Mouse (Mus musculus) thymus, postnatal 4 days (tissue): ENCODE data around the gene Farsa.
A peak's percentile ranks its signal among the peaks of the same experiment; 100 is the strongest.

Experiments
- DNase-seq: peaks from one replicate; pipeline ENCODE4 v3.0.0; 2021

Gene Farsa

DNA sequence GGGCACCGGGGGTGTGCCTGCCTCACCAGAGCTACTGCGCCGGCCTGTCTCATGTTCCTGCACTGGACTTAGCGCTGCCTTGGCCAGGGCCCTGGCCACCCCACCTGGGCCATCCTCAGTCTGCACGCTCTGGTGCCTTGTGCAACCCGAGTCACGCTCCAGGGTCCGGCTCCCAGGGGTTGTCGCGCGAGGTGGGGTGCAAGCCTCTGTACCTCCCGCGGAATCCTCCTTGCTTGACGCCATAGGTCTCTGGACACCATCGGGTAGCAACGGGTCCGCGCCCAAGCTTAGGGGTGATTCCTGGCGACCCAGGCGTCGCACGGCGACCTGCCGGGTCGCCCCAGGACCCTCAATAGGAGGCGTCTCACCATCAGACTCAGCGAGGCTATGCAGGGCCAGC, 55.6 kb downstream of the Farsa start:
- no peak for DNase-seq

DNA sequence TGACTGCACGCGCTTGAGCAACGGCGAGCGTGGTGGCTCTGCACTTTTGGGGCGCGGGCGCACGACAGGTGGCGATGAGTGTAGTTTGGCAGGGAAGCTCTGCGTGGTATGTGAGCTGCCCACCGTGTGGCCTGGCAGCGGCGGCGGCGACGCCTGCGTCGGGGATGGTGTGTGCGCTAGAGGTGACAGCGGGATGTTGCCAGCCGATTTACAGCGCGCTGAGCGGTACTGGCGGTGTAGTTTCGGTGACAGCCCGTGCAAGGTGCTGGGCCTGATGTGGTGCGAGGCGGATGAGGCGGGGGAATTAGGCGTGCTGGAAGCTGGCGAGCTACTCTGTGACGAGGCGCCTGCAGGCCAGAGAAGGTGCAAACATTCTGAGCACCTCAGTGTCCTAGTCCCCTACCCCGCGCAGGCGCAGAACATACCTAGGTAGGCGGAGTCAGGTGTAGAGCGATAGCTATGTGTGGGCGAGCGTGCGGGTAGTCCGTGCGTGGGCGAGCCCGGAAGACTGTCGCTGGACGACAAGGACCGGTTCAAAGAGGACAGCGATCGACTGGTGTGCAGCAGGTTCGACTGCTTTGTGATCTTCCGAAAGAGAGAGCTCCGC, 56.2 kb downstream of the Farsa start:
- peak; percentile 83 for DNase-seq

- no peak for DNase-seq
Observed at GRCm38 (mm10) chr8:84913502-84913900, 56.7 kb downstream of the Farsa start.

GRCm38 (mm10) chr8:84913960-84914359, 57.2 kb downstream of the Farsa start:
- DNase-seq = peak; percentile 69

DNA sequence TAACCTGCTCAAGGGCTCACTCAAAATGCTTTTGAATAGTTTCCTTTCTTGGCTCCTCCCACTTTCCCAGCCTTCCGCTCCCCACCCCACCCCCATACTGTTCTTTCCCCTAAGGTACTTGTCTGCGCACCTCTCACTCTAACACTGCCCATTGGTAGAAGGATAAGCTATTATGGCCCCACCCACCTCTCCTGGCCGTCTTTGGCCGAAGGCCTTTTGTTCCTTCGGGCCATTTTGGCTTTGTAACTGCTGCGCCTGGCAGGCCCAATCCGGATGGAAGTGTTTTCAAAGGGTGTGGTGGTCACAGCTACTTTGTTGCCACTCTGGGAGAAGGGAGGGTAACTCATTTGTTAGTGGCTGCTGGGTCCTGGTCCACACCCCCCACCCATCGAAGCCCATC, 58.5 kb downstream of the Farsa start:
- DNase-seq = no peak

- DNase-seq = no peak
Observed at GRCm38 (mm10) chr8:84917781-84918180, 61.0 kb downstream of the Farsa start.

DNA sequence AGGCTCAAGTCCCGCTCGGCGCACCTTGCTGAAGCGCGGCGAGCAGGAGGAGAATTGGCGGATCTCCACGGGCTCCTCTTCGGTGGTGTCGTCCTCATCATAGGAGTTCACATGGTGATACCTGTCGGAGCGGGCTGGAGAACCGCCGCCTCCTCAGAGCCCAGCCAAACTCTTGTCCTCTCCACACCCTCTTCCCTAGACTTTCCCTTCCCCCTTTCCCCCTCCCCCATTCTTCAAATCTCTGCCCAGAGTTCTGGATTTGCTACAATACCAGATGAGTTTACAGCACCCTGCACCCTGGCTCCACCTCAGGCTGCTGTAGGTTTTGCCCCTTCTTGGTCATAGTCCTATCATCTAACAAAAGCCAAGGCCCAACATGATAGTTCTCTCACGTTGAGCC, 61.9 kb downstream of the Farsa start:
- no peak for DNase-seq
